Mouse (Mus musculus): Measurements from ENCODE around the gene Nans.

Gene Nans

DNA sequence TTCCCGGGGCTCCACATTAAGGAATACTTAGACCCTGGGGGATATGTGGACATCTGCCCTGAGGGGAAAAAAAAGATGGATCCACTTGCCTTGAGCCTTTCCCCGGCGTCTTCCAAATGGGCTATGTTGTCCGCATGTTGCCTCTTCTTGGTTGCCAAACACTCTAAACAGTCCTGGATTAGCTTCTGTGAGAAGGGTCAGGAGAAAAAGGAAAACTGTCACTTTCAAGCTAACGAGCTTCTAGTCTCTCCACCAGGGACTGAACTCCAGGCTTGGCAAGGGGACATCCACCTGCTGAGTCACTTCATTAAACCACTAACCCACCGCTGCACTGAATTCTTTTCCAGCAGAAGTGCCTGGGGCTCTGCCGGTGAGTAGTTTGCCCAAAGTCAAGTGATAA lies 43.9 kb downstream of the Nans start:
- no peak for DNase-seq (ENCODE audit: low spot score)

- peak; percentile 6 for DNase-seq (ENCODE audit: low spot score)
Measured at GRCm38 (mm10) chr4:46533934-46534720, 45.1 kb downstream of the Nans start.

- peak; percentile 5 for DNase-seq (ENCODE audit: low spot score)
Measured at GRCm38 (mm10) chr4:46535094-46535830, 46.2 kb downstream of the Nans start.

GRCm38 (mm10) chr4:46535840-46536361 lies 46.9 kb downstream of the Nans start, which contains the start of gene Trim14:
Gene Trim14, minus strand, starts transcription at chr4:46536141.
- peak; percentile 69 for DNase-seq (ENCODE audit: low spot score)

DNA sequence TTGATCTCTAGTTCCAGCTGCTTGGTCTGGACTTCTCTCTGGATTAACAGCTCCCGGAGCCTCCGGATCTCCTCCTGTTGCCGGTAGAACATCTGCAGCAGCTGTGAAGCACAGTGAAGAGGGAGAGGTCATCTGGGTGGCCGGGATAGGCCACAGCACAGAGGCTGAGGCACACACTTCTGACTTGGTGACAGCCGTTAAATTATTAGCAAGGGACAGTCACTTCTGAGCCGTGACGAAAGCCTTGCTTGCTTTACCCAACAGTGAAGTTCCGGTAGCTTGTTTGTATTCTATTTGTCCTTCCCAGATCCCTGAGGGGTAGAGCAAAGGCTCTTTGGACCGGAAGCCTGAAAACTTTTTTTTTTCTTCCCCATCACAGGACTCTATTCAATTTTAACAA lies 50.1 kb downstream of the Nans start:
- DNase-seq (ENCODE audit: low spot score) = no peak

DNA sequence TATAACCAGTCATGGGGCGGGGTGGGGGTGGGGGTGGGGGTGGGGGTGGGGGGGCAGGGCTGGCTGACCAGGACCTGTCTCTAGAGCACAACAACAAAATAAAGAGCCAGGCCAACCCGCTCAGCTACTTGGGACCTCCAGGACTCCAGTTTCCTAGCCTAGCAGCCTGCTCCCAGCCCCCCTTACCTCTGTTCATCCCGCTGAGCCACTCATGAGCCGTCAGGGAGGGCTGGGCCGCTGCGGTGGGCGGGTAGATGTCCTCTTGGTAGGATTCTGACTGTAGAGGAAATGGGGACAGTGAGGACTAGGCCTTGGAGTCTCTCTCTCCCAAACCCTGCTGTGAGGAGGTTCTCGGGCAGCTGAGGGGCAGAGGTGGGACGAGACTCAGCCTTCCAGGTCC lies 52.7 kb downstream of the Nans start:
- DNase-seq (ENCODE audit: low spot score) = no peak

DNA sequence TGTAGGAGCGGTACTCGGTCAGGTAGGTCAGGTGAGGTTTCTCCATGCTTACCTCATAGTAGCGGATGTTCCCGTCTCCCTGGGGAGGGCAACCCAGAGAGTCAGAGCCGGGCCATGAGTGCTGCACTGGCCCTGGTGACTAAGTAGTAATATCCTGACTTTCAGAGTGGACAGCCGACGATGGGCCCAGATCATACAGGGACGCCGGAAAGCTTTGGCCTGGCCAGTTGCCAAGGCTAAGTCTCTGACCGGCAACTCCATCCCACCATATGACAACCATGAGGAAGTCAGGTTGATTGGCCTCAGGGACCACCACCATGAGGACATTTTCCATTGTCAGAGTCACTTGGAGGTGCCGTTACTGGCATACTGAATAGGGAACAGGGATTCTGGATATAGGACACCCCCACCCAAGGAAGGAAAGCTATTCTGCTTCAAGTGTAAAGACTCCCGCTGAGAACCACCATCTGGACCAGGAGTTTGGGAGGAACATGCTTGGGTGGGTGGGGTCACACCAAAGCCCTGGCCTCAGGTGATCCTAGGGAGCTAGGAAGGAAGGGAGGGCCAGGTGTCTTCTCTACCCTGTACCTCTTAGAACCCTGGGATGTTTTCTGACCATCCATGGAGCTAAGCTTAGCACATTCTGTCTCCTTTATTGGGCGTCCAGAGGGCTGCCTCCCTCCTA lies 54.5 kb downstream of the Nans start:
- DNase-seq (ENCODE audit: low spot score) = no peak

DNA sequence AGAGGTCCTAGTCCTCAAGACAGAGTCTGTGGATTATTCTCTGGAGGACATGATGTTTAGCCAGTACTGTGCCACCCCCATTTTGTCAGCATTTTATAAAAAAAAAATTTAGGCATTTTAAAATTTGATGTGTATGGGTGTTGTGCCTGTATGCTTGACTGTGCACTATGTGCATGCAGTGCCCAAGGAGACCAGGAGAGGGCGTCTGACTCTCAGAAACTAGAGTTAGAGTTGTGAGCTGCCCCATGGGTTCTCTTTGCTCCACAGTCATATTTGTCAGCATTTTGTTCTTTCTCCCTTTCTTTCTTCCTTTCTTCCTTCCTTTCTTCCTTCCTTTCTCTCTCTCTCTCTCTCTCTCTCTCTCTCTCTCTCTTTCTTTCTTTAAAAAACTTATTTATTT lies 55.3 kb downstream of the Nans start:
- DNase-seq (ENCODE audit: low spot score) = no peak

DNA sequence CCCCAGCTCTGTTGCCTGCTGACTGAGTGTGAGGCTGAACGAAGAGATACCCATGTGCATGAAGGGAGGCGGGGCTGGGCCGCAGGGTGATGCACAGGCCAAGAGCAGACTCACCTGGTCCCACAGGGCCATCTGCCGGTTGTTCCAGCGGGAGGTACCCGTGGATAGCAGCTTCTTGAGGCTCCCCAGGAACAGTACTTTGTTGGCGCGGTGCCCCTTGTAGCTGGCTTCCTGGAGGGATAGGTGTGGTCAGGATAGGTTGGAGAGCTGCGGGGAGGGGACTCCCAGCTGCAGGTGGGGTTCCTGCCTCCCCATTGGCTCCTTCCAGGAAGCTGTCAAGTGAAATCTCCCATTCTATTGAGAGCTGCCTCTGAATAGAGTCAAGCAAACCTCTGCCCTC lies 56.5 kb downstream of the Nans start:
- DNase-seq (ENCODE audit: low spot score) = no peak

GRCm38 (mm10) chr4:46546709-46547108 lies 57.7 kb downstream of the Nans start:
- no peak for DNase-seq (ENCODE audit: low spot score)

- no peak for DNase-seq (ENCODE audit: low spot score)
Measured at GRCm38 (mm10) chr4:46549979-46550378, 60.9 kb downstream of the Nans start.

DNA sequence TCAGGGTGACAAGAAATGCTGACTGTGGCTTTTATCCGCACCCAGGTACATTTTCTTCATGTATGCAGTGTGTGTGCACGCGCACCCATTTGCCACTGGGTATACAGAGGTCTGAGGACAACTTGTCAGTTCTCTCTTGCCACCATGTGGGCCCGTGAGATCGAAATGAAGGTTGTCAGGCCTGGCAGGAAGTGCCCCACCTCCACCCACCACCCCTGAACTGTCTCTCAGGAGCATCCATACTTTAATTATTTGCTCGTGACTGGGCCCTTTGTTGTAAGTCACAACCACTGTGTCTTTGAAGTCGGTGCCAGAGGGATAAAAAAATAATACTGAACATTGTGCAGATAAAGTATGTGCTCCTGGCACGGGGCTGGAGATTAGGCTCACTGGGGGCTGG lies 61.4 kb downstream of the Nans start:
- DNase-seq (ENCODE audit: low spot score) = no peak

Measured in embryo, embryonic 10 days (tissue).